Mouse (Mus musculus) 3134 (cell line): ENCODE data around the gene St3gal6.

Experiments
- DNase-seq: peaks from one replicate; pipeline ENCODE4 v3.0.0-alpha.2; 2011; ENCODE audit warnings: low spot score; ENCODE audit not compliant: insufficient read length; ENCODE audit errors: extremely low read depth

The St3gal6 gene

GRCm38 (mm10) chr16:58521900-58522299 lies 2.1 kb downstream of the St3gal6 start:
- DNase-seq: no peak

- no peak for DNase-seq
Observed at GRCm38 (mm10) chr16:58521182-58521581, 2.9 kb downstream of the St3gal6 start.

- DNase-seq: no peak
Observed at GRCm38 (mm10) chr16:58520457-58520856, 3.6 kb downstream of the St3gal6 start.

- DNase-seq: no peak
Observed at GRCm38 (mm10) chr16:58519650-58520073, 4.4 kb downstream of the St3gal6 start.

GRCm38 (mm10) chr16:58516960-58517798 lies 6.9 kb downstream of the St3gal6 start:
- no peak for DNase-seq

GRCm38 (mm10) chr16:58516161-58516560 lies 7.9 kb downstream of the St3gal6 start:
- DNase-seq: no peak

GRCm38 (mm10) chr16:58514565-58514964 lies 9.5 kb downstream of the St3gal6 start:
- no peak for DNase-seq

GRCm38 (mm10) chr16:58513755-58514154 lies 10.3 kb downstream of the St3gal6 start:
- no peak for DNase-seq

- DNase-seq: no peak
Observed at GRCm38 (mm10) chr16:58512887-58513286, 11.2 kb downstream of the St3gal6 start.

- peak; percentile 40 for DNase-seq
Observed at GRCm38 (mm10) chr16:58512181-58512761, 11.8 kb downstream of the St3gal6 start.

GRCm38 (mm10) chr16:58504945-58505344 lies 19.1 kb downstream of the St3gal6 start:
- DNase-seq: no peak

GRCm38 (mm10) chr16:58502566-58502965 lies 21.5 kb downstream of the St3gal6 start:
- no peak for DNase-seq

GRCm38 (mm10) chr16:58501760-58502301 lies 22.2 kb downstream of the St3gal6 start:
- no peak for DNase-seq

GRCm38 (mm10) chr16:58499650-58500049 lies 24.4 kb downstream of the St3gal6 start:
- DNase-seq: no peak

GRCm38 (mm10) chr16:58499172-58499584 lies 24.9 kb downstream of the St3gal6 start:
- DNase-seq: no peak

GRCm38 (mm10) chr16:58497886-58498713 lies 25.9 kb downstream of the St3gal6 start:
- DNase-seq: no peak

- DNase-seq: no peak
Observed at GRCm38 (mm10) chr16:58496791-58497190, 27.3 kb downstream of the St3gal6 start.

GRCm38 (mm10) chr16:58487861-58488260 lies 36.2 kb downstream of the St3gal6 start:
- DNase-seq: no peak

- no peak for DNase-seq
Observed at GRCm38 (mm10) chr16:58482296-58482695, 41.7 kb downstream of the St3gal6 start.

- DNase-seq: no peak
Observed at GRCm38 (mm10) chr16:58481906-58482270, 42.2 kb downstream of the St3gal6 start.
